9 mouse cellular contexts compared by ENCODE assay signal in genomic region chr12:33193408-33193901, GRCm38 (mm10). TPM values are rescaled to one million over a fixed set of nuclear protein-coding genes. Genes with fewer than 3 reads are reported as not detected.
DNase-seq lines count a peak whose midpoint lies in the region; ATAC-seq lines count a peak whose summit lies in the region.
"Had no signal": no experiment of that assay in that cellular context is flagged by ENCODE, and none has a peak within 500 bp of the region (broad histone marks: within the 10 kb centered on the region; RNA-seq: fewer than 3 reads in every experiment).

No protein-coding gene starts in this region.

- DNase-seq in kidney, adult 18-20 months = no peak
- DNase-seq in embryo, embryonic 11 days = peak; percentile 41
- DNase-seq in lung, postnatal 4 days = peak; percentile 53 to 66
- no peak for DNase-seq in thymus, postnatal 14 days
- DNase-seq in left cerebral cortex, adult 11 months (ENCODE audit: low spot score) = no peak
- no peak for DNase-seq in layer of hippocampus, adult 18-20 months (ENCODE audit: low spot score in 2 of 2)

- H3K4me1 ChIP-seq in kidney, embryonic 14.5 days (ENCODE audit: control insufficient read depth, insufficient read depth, low read length) = peaks cover 19% of the 10 kb centered on the region; the same call in 1 of the 2 replicates
- peaks cover 31% of the 10 kb centered on the region for H3K4me1 ChIP-seq in hindbrain, embryonic 15.5 days (replicated peaks)

- no peak overlapping the region for H3K9ac ChIP-seq in kidney, embryonic 14.5 days (ENCODE audit: low read depth, low read length)
- H3K9ac ChIP-seq in hindbrain, embryonic 15.5 days = no peak overlapping the region
- H3K9ac ChIP-seq: liver, embryonic 14.5 days had no signal

- ATAC-seq in kidney, embryonic 14.5 days (ENCODE audit: low FRiP score, low TSS enrichment) = peak; percentile 76
- ATAC-seq in hindbrain, embryonic 15.5 days (ENCODE audit: low FRiP score, low read depth) = peak; percentile 53; the same call in 1 of the 2 replicates

- H3K27ac ChIP-seq in kidney, embryonic 14.5 days (ENCODE audit: low read depth, low read length) = peak overlapping the region; percentile 55; the same call in 1 of the 2 replicates
- H3K27ac ChIP-seq in hindbrain, embryonic 15.5 days (replicated peaks) = no peak overlapping the region
- H3K27ac ChIP-seq: liver, embryonic 14.5 days had no signal

- H3K4me2 ChIP-seq in kidney, embryonic 14.5 days (replicated peaks; ENCODE audit: low read depth, low read length) = peak overlapping the region; percentile 17; the same call in 1 of the 2 replicates
- H3K4me2 ChIP-seq in hindbrain, embryonic 15.5 days = no peak overlapping the region

- H3K9me3 ChIP-seq in kidney, embryonic 14.5 days (ENCODE audit: control insufficient read depth, low read length) = peaks cover 4% of the 10 kb centered on the region; the same call in 1 of the 2 replicates
- H3K9me3 ChIP-seq in hindbrain, embryonic 15.5 days = no peaks in the 10 kb centered on the region

- H3K36me3 ChIP-seq in kidney, embryonic 14.5 days (ENCODE audit: control insufficient read depth, insufficient read depth, low read length) = no peaks in the 10 kb centered on the region
- H3K36me3 ChIP-seq in hindbrain, embryonic 15.5 days = no peaks in the 10 kb centered on the region

- H3K4me3 ChIP-seq in kidney, embryonic 14.5 days (ENCODE audit: low read length) = no peak overlapping the region
- no peak overlapping the region for H3K4me3 ChIP-seq in hindbrain, embryonic 15.5 days

- no peaks in the 10 kb centered on the region for H3K27me3 ChIP-seq in kidney, embryonic 14.5 days (ENCODE audit: control insufficient read depth, insufficient read depth, low read length)
- no peaks in the 10 kb centered on the region for H3K27me3 ChIP-seq in hindbrain, embryonic 15.5 days

- WGBS in kidney, embryonic 14.5 days = 16% methylated on average over 11 of the region's 11 CpGs
- WGBS in hindbrain, embryonic 15.5 days = 37% methylated on average over 11 of the region's 11 CpGs

RNA-seq across cellular contexts. Expression of gene Atxn7l1, which starts 46.0 kb away (rescaled TPM):
- polyA plus RNA-seq in kidney, embryonic 14.5 days (2014; fragmentation: Nextera tagmentation; extraction: Ambion mirVana) = 14.3 and 16.5 TPM in 2 replicates
- 19.3 and 23.6 TPM in 2 replicates for polyA plus RNA-seq in hindbrain, embryonic 15.5 days (2015; fragmentation: Nextera tagmentation; extraction: Ambion mirVana)
- total RNA-seq in layer of hippocampus, adult 18-20 months (2021) = 10 to 100 TPM; 55.3 to 61.1 TPM

Comparison
In these comparisons a context has a peak if more than half of its experiments do, and no peak if none do; other contexts are left out.
1. DNase-seq: peak in embryo, embryonic 11 days (single experiment) and lung, postnatal 4 days (2 of 2); none in kidney, adult 18-20 months (single experiment), thymus, postnatal 14 days (single experiment), left cerebral cortex, adult 11 months (single experiment) and layer of hippocampus, adult 18-20 months (0 of 2).